Mouse (Mus musculus): ENCODE results near the gene Nrtn. TPM values are rescaled to one million over a fixed set of nuclear protein-coding genes. Genes with fewer than 3 reads are reported as not detected.
A peak's percentile ranks its signal among the peaks of the same experiment; 100 is the strongest.

Nrtn gene
- total RNA-seq (2022): 1 to 10 TPM; 1.9 to 5.0 (median 3.5) TPM

DNA sequence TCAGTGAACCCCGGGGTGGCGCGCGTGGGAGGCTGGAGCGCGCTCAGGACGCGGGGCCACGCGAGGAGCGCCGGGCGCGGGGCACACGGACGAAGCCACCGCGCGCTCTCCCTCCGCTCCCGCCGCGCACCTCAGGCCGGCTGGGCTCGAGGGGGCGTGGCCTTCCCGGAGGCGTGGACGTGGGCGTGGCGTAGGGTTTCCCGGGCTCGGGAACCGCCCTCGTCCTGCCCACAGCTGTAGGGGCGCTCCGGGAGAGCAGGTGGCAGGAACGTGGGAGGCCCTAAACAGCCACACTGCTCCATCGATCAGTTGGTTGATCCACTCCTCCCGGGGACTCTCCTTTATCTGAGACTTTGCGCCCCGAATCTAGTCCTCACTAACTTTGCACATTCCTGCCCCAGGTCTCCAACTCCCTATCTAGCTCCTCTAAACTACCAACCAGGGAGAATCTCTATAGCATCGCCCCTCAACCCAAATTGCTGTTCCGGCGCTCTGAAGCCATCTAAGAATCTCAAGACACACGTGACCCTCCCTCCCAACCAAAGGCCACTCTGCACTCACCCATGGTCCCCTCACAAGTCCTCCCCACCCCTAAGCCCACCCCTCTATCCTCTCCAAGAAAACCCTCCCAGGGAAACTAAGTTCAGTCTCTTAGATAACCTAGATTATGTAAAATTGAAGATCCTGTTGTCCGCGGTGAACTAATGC, at the start of gene Nrtn:
Nrtn (minus strand) TSS at position 115 of the 708 bp plus-strand sequence.
- DNase-seq (ENCODE audit: low spot score in 2 of 2): peak; percentile 67 to 69

DNA sequence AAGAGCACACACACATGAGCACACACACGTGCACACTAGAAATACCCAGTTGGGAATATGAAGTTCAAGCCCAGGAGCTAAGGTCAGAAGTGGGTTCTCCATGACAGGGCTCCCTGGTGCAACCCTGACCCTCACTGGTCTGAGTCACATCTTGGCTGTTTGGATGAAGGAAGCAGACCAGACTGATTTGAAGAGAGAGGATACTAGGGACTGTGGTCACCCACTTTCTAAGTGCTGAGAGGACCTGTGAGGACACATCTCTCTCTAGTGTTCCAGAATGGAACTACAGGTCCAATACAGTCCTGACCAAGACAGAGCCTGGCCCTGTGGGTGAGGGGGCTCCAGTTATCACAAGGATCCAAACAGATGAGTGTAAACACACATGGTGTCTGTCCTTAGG, 48.5 kb upstream of the Nrtn start:
- no peak for DNase-seq (ENCODE audit: low spot score in 2 of 2)

DNA sequence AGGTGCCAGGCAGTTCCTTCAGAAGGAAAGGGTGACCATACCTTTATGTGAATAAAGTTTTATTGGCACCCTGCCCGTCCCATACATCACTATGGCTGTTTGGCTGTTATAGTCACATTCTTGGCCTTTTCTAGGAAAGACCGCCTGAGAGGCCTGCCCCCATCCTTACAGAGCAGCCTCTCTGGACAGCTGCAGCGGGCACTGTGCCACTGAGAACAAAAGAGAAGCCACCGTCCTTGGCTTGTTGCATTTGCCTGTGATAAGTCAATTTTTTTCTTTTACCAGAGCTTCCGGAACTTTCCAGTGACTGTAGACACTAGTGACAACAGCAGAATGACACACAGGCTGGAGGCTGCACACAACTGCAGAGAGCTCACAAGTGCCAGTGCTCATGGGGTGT, 47.6 kb upstream of the Nrtn start:
- no peak for DNase-seq (ENCODE audit: low spot score in 2 of 2)

DNA sequence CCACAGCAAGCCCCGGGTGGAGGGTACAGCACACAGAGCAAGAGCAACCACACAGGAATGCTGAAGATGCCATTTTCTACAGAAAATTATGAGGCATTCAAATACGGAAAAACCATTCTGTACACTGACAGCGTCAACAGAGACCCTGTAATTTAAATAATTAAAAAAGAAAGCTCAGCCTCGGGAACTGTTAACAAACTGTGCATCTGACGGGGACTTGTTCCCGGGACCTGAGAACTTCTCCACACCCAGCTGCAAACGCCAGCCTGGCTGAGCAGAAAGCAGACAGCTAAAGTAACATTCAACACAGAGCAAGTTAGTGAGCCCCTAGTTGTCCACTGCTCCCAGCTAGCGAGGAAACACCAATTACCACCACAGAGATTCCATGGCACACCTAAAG, 44.7 kb upstream of the Nrtn start:
- no peak for DNase-seq (ENCODE audit: low spot score in 2 of 2)

- no peak for DNase-seq (ENCODE audit: low spot score in 2 of 2)
Measured at GRCm38 (mm10) chr17:56799276-56799675, 41.9 kb upstream of the Nrtn start.

DNA sequence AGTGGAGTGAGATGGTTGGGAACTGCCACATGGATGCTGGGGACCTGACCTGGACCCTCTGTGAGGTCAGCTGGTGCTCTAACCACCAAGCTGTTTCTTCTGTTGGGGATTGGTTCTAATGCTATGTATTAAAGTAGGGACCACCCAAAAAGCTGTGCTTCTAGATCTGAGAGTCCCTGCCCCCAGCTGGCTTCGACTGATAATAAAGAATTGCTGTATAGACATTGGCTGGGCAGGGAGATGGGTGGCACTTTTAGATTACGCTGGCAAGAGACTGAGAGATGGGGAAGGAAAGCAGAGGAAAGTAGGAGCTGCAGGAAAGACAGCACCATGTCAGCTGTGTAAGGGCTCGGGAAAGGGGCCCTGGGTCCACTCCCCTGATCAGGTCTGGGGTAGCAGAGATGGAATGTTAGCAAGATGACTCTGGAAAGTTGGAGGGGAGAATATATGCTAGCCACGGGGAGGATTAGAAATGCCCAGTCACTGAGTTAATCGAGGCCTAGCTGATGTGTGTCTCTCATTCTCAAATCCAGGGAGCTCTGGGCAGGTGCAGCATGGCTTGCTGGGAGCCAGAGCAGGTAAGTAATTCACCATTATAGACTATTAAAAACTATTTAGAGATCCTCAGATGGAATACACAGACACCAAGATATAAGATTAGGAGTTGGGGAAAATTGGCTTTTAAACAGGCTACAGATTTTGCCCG, 36.4 kb upstream of the Nrtn start:
- DNase-seq (ENCODE audit: low spot score in 2 of 2): no peak

DNA sequence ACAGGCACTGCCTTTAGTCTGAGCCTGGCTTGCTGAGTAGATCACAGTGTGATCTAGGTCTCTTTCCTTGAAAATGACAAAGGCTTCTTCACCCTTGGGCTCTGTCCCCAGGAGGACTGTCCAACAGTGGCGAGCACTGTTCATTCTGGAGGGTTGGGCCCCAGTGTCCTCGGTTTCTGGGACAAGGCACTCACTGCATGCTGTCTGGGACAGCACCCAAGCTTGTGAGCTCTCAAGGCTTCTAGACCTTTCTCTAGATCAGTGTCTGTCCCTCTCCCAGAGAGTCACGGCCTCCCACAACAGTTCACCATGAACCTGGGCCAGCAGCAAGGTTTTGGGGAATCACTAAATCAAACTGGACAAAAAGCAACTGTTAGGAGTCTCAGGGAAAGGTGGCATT, 35.3 kb upstream of the Nrtn start:
- DNase-seq (ENCODE audit: low spot score in 2 of 2): no peak

DNA sequence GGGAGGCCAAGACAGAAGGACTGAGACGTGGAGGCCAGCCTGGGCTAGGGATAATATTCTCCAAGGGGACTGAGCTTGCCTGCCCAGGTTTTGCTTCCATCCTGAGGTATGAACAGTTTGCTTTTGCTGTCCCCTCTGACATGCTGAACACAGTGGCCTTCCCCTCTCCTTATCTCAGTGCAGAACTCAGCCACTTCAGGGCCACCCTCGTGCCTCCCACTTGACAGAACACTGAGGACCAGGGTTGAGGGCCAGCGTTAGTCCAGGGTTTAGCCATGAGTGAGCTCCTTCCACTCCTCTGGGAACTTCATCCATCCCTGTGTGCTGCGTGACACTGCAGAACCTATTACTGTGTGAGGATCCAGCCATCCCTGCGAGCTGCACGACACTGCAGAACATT, 32.0 kb upstream of the Nrtn start:
- no peak for DNase-seq (ENCODE audit: low spot score in 2 of 2)

GRCm38 (mm10) chr17:56788886-56789285, 31.6 kb upstream of the Nrtn start:
- DNase-seq (ENCODE audit: low spot score in 2 of 2): no peak

GRCm38 (mm10) chr17:56780291-56780978, 23.1 kb upstream of the Nrtn start:
- DNase-seq (ENCODE audit: low spot score in 2 of 2): no peak

DNA sequence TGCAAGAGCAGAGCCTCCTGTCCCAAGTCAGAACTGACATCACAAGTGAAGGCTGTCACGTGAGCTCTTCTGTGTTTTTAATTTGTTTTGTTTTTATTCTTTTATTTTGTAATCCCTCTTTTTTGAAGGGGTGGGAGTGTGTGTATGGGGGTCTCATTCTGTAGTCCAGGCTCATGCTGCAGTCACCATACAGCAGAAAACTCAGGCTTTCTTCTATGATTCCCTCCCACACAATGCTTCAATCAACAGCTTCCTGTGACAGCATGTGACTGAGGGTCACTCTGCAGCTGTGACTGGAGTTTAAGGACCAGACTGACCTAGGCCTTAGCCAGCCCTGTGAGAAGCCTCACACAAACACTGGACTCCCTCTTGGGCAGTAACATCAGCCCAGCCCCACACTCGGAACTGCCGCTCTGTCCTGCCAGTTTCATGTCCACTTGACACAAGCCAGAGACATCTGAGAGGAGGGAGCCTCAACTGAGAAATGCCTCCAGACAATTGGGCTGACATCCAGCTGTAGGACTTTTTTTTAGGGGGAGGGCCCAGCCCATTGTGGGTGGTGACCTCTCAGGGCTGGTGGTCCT, 21.5 kb upstream of the Nrtn start:
- DNase-seq (ENCODE audit: low spot score in 2 of 2): no peak

DNA sequence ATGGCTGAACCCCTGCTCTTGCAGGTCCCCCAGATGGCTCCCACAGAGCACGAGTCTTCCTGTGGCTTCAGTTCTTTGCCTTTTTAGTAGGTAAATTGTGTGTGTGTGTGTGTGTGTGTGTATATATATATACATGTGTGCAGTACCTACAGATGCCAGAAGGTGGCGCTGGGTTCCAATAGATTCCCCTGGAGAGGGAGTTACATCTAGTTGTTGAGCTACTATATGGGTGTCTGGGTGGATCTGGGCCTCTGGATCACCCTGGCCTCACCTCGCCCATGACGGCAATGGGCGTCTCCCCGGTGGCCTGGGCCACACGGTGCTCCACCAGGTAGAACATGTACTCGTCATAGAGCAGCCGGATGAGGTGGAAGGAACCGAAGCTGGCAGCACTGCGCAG, 20.2 kb upstream of the Nrtn start:
- no peak for DNase-seq (ENCODE audit: low spot score in 2 of 2)

DNA sequence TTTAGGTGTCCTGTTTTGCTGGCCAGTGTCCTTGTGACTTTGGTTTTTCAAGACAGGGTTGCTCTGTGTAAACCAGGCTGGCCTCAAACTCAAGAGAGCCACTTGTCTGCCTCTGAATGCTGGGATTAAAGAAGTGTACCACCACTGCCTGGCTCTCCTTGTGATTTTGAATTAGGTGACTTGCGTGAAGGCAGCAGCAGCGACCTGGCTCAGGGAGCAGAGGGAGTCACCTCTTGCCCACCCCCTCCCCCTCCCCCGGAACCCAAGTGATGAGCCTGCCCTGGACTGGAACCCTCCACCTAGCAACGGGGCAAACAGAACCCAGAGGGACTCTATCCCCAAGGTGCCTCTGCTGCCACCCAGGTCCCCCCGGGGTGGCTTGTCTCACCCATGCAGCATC, 12.6 kb upstream of the Nrtn start, which contains the start of gene Prr22:
Prr22 (plus strand) TSS at position 301 of the 400 bp plus-strand sequence.
- DNase-seq (ENCODE audit: low spot score in 2 of 2): no peak

GRCm38 (mm10) chr17:56768941-56769340, 11.6 kb upstream of the Nrtn start:
- DNase-seq (ENCODE audit: low spot score in 2 of 2): no peak

DNA sequence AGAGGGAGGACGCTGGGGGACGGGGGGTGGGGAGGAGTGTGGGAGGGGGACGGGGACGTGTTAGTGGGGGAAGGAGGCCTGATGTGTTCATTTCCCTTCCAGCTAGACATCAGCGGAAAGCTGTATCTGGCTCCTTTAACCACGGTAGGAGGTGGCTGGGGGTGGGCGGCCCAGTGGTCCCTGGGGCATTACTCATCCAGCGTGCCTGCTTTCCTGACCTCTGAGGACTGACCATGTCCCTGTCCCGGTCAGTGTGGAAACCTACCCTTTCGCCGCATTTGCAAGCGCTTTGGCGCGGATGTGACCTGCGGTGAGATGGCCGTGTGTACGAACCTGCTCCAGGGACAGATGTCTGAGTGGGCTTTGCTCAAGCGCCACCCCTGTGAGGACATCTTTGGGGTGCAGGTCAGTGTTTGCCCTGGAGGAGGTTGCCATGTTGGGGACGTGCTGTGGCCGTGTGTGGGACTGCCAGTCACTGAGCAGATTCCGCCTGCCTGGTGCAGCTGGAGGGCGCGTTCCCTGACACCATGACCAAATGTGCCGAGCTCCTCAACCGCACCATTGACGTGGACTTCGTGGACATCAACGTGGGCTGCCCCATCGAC, 10.3 kb upstream of the Nrtn start:
- DNase-seq (ENCODE audit: low spot score in 2 of 2): no peak

GRCm38 (mm10) chr17:56766631-56767405, 9.5 kb upstream of the Nrtn start:
- DNase-seq (ENCODE audit: low spot score in 2 of 2): no peak

- DNase-seq (ENCODE audit: low spot score in 2 of 2): no peak
Measured at GRCm38 (mm10) chr17:56765431-56765830, 8.1 kb upstream of the Nrtn start.

- peak; percentile 88 to 89 for DNase-seq (ENCODE audit: low spot score in 2 of 2)
Measured at GRCm38 (mm10) chr17:56764474-56765354, 7.4 kb upstream of the Nrtn start, which contains the start of gene Dus3l. TSS of gene Dus3l (plus strand) at chr17:56764757.

GRCm38 (mm10) chr17:56763741-56764250, 6.5 kb upstream of the Nrtn start:
- no peak for DNase-seq (ENCODE audit: low spot score in 2 of 2)
